Mouse (Mus musculus) thymus, postnatal 36 days (tissue): ENCODE data around the gene Ctnnal1.

Source experiments
- DNase-seq, 2 experiments: peaks; one replicate each; pipeline ENCODE4 v3.0.0; 2022; ENCODE audit warnings: mixed read lengths in 2 of 2

The Ctnnal1 gene

GRCm38 (mm10) chr4:56791373-56791772 is 73.6 kb downstream of the Ctnnal1 start:
- no peak for DNase-seq

GRCm38 (mm10) chr4:56771065-56771464 is 93.9 kb downstream of the Ctnnal1 start:
- DNase-seq: no peak

- DNase-seq: no peak
These were observed 96.1 kb downstream of the Ctnnal1 start for GRCm38 (mm10) chr4:56768913-56769312.

DNA sequence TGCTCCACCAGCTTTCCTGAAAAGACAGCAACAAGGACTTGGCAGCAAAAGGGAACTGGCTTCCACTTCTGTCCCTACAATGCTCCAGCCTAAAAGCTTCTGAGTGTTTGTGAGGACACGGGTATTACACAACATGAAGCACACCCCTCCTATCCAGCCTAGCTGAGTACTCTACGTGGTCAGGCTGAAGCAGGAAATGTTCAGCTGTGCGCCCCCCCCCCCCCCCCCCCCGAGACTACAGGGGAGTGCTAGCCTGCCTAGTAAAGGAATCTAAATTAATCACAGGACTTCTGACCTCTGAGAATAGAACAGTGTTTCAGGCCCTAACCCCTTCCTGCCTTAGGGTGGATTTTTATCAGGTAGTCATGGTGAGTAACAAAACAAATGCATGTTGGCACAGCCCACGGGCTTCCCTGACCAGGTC is 97.1 kb downstream of the Ctnnal1 start:
- no peak for DNase-seq
